Mouse (Mus musculus): Measurements from ENCODE around the gene Nepn.
A peak's percentile ranks its signal among the peaks of the same experiment; 100 is the strongest.

Gene Nepn

GRCm38 (mm10) chr10:52405160-52405559 lies 16.4 kb downstream of the Nepn start:
- no peak for DNase-seq (ENCODE audit: low read depth)

- DNase-seq (ENCODE audit: low read depth): no peak
Observed at GRCm38 (mm10) chr10:52407526-52407925, 18.8 kb downstream of the Nepn start.

GRCm38 (mm10) chr10:52415020-52415419 lies 26.2 kb downstream of the Nepn start:
- DNase-seq (ENCODE audit: low read depth): no peak

- DNase-seq (ENCODE audit: low read depth): no peak
Observed at GRCm38 (mm10) chr10:52416458-52416857, 27.7 kb downstream of the Nepn start.

DNA sequence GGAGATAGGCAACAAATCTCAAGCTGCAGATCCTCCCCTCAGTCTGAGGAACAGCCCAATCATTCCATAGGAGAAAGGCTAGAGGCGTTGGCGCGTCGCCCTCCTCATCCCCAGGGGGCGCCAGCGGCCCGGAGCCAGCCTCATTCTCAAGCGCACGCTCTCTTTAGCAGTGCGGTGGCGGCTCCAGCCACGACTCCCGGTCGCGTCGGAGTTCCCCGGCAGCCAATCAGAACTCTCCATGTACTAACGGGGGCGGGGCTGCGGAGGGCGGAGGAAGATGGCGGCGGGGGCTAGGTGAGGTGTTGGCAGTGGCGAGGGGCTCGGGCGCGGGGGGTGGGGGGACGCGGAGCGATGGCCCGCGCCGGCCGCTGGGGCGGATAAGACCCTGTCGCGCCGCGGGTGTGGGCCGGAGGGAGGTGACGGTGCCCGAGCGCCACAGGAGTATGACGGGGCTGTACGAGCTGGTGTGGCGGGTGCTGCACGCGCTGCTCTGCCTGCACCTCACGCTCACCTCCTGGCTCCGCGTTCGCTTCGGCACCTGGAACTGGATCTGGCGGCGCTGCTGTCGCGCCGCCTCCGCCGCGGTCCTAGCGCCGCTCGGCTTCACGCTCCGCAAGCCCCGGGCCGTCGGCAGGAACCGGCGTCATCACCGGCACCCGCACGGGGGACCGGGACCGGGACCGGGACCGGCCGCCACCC lies 28.7 kb downstream of the Nepn start, which contains the start of gene Nus1:
Gene Nus1, plus strand, starts transcription at position 249 of the 699 bp plus-strand sequence.
- DNase-seq (ENCODE audit: low read depth): peak; percentile 92

DNA sequence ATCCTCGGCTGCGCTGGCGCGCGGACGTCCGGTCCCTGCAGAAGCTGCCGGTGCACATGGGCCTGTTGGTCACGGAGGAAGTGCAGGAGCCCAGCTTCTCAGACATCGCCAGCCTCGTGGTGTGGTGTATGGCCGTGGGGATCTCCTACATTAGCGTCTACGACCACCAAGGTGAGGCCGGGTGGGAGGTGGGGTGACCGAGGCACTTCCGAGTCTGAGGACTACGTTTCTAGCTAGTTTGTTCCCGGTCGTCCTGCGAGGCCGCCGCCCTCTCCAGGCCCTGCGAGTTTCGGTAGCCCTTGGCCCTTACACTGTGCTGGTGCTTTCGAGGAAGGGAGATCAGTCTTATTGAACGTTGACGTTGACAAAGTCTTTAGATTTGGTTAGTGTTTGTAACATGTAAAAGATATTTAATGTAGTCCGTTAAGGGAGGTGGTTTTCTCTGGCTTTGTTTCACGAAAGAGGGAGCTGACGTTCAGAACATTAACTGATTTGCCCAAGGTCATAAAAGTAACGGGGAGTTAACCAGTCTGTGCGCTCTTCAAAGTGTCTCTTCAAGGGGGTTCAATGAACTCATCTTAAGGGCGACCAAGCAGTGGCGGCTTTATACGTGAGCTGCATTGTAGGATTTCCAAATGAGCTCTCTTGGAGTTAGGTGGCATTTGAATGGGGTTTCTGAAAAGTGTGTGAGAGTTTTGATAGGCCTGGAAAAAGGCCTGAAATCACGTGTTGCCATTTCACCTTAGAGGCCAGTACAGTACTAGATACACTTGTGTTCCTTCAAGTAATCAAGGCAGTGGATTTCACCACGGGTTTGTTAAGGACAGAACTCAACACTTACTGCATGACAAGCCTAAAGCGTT lies 29.5 kb downstream of the Nepn start:
- peak; percentile 22 for DNase-seq (ENCODE audit: low read depth)

DNA sequence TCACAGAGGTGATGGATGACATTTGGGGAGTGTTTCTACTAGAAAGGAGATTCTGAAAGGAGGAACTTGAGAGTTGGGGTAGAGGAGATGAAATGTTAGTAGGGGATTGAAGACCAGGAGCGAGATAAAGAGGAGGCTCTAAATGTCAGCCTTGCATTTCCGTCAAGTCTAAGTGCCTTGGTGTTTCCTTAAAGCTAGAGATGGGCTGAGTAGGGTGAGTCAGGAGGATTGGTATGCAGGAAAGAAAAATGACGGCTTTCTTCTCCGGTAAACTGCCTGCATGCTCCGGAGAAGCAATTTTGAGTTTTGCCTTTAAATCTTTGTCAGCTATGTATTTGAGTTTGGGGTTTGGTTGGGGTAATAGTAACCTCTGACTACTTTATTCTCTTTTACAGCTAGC lies 30.2 kb downstream of the Nepn start:
- no peak for DNase-seq (ENCODE audit: low read depth)

GRCm38 (mm10) chr10:52419402-52419801 lies 30.6 kb downstream of the Nepn start:
- DNase-seq (ENCODE audit: low read depth): no peak

DNA sequence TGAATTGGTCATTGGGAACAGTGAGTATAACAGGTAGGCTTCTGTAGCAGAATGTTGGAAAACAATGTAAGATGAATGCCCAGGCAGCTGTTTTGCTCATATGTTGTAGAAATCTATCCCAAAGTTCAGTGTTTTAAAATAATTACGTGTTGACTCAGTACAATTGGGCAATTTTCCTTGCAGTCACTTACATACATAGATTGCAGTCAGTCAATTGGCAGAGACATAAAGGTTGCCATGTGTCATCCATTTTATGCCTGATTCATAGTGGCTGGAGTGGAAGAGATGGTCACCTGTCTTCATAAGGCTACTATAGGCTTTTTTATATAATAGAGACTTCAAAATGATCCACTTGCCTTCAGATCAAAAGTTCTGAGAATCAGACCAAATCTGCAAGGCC lies 31.8 kb downstream of the Nepn start:
- DNase-seq (ENCODE audit: low read depth): no peak

DNA sequence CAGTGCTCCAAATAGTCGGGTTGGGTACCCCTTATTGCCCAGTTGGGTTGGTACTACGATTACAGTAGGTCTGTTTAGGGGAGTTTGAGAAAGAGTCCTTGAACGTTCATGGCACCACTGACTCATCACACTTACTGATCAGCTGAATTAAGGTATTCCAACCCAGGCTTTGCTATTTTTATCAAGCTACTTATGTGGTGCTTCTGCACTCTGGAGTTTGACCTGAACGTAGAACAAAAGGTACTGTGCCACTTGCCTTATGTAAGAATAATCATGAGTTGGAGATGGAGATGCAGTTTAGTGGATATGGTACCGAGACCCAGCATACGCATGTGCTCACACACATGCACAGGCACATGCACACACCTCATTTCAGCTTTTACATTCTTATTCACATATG lies 32.9 kb downstream of the Nepn start:
- no peak for DNase-seq (ENCODE audit: low read depth)

- DNase-seq (ENCODE audit: low read depth): peak; percentile 14
Observed at GRCm38 (mm10) chr10:52423097-52423496, 34.3 kb downstream of the Nepn start.

DNA sequence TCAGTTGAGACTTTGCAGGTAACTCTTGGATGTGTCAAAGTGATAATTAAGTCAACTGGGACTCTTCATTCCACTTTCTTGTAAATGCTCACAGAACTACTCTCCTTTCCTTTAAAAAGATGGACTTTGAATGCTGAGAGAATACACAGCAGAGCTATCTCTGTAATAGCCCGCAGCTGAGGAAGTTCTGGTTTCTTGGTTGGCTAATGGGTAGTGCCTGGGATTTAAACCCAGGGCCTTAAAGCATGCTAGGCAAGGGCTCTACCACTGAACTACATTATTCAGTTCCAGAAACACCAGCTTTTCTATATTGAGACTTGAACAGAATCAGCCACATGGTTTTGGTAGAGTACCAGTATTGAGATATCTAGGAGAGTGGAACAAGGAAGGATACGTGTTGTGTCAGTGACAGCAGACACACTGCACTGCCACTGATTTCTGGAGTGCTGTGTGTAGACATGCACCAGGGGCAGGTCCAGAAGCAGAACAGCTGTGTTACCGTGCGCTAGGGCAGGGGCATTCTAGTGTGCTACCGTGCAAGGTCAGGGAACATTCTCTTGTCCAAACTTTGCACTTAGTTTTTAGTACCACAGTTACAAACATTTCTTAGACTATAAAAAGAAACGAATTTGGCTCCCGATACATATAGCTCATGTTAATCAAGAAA lies 37.7 kb downstream of the Nepn start:
- no peak for DNase-seq (ENCODE audit: low read depth)

DNA sequence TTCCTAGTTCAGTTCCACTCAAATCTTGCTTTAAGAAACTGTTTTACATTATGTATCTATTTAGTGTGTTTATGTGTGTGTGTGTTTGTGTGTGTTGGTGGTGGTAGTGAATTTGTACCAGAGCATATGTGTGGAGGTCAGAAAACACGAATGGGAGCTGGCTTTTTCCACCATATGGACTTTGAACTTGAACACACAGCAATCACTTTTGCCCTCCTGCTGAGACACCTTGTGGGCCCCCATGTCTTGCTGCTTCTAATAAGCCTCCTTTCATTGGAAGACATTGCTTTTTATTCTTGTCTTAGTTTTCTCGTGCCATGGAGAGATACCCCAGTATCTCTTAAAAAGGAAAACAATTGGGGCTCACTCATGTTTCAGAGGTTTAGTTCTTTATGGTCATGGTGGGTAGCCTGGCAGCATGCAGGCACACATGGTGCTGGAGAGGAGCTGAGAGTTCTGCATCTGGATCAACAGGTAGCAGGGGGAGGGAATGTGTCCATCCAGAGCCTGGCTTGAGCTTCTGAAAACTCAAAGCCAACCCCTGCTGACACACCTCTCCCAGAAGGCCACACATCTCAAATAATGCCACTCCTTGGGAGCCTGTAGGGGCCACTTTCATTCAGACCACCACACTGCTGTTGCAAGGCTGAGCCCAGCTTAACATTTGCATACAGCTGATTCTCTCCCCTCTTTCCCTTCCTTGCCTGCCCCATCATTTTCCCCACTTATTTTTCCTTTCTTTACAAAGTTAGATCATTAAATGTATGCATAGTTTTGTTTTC lies 39.1 kb downstream of the Nepn start:
- DNase-seq (ENCODE audit: low read depth): no peak

GRCm38 (mm10) chr10:52430953-52431352 lies 42.2 kb downstream of the Nepn start:
- DNase-seq (ENCODE audit: low read depth): no peak

DNA sequence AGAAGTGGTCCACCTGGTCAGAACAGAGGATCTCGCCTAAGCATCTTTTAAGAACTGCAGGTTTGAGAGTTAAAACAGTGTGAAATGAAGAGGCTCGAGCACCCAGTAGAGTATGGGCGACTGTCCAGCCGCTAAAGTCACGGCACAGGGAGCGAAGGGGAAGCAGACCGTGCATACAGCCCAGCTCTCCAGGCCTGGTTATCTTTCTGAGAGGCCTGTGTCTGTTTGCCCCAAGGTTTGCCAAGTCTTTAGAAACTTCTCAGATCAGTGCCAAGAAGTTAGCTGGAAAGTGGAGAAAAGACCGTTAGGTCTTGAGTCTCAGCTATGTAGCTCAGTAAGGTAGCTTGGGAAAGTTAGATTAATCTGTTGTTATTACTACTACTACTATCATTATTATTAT lies 46.1 kb downstream of the Nepn start:
- no peak for DNase-seq (ENCODE audit: low read depth)
